Comparison of ENCODE assay signal across 12 mouse cellular contexts in genomic region chr1:36261708-36262504, GRCm38 (mm10). TPM values are rescaled to one million over a fixed set of nuclear protein-coding genes. Genes with fewer than 3 reads are reported as not detected.
DNase-seq lines count a peak whose midpoint lies in the region; ATAC-seq and TF ChIP-seq lines count a peak whose summit lies in the region.
"Had no signal": no experiment of that assay in that cellular context is flagged by ENCODE, and none has a peak within 500 bp of the region (broad histone marks: within the 10 kb centered on the region; RNA-seq: fewer than 3 reads in every experiment).

No protein-coding gene starts in this region.

- 38% methylated on average over 19 of the region's 19 CpGs for WGBS in liver, embryonic 12.5 days (ENCODE audit: insufficient replicate concordance)
- 35% methylated on average over 19 of the region's 19 CpGs for WGBS in liver, embryonic 13.5 days (ENCODE audit: insufficient replicate concordance)
- WGBS in small intestine, adult 2 months: 73% methylated on average over 19 of the region's 19 CpGs

- no peaks in the 10 kb centered on the region for H3K36me3 ChIP-seq in liver, embryonic 12.5 days
- H3K36me3 ChIP-seq in MEL (ENCODE audit: control insufficient read depth in 1 of 2, insufficient read depth in 2 of 2, low read length in 2 of 2): peaks cover 0 to 12% of the 10 kb centered on the region in 2 experiments; a peak in 2 of 4 replicates
- no peaks in the 10 kb centered on the region for H3K36me3 ChIP-seq in liver, embryonic 13.5 days
- H3K36me3 ChIP-seq in small intestine, adult 2 months (ENCODE audit: control insufficient read depth, insufficient read depth, low read length): peaks cover 16% of the 10 kb centered on the region
- H3K36me3 ChIP-seq: embryonic facial prominence, embryonic 13.5 days had no signal

- no peak overlapping the region for H3K4me3 ChIP-seq in liver, embryonic 12.5 days
- peak overlapping the region; percentile 3 to 28; a peak in 2 of 4 replicates for H3K4me3 ChIP-seq in MEL (ENCODE audit: control insufficient read depth in 1 of 2, insufficient read depth in 1 of 2, low read depth in 2 of 2, low read length in 2 of 2)
- no peak overlapping the region for H3K4me3 ChIP-seq in liver, embryonic 13.5 days (replicated peaks)
- H3K4me3 ChIP-seq in small intestine, adult 2 months (ENCODE audit: low read depth, low read length): no peak overlapping the region
- H3K4me3 ChIP-seq: embryonic facial prominence, embryonic 13.5 days had no signal

- no peak for TF ChIP-seq RAD21 in MEL (IDR thresholded peaks at IDR 0.05; ENCODE audit: low read depth, low read length)

- H3K27me3 ChIP-seq in liver, embryonic 12.5 days (replicated peaks): no peaks in the 10 kb centered on the region
- no peaks in the 10 kb centered on the region for H3K27me3 ChIP-seq in MEL (ENCODE audit: control insufficient read depth in 1 of 2, insufficient read depth in 2 of 2, low read length in 2 of 2)
- H3K27me3 ChIP-seq in liver, embryonic 13.5 days: no peaks in the 10 kb centered on the region
- no peaks in the 10 kb centered on the region for H3K27me3 ChIP-seq in small intestine, adult 2 months (ENCODE audit: control insufficient read depth, insufficient read depth, low read length)

- no peak for TF ChIP-seq CTCF in MEL (IDR thresholded peaks at IDR 0.05 in 2 of 3, conservative IDR thresholded peaks at IDR 0.05 in 1 of 3; ENCODE audit: control insufficient read depth in 1 of 3, insufficient read depth in 1 of 3, low read depth in 2 of 3, low read length in 3 of 3, poor library complexity in 1 of 3, severe bottlenecking in 1 of 3)
- no peak for TF ChIP-seq CTCF in small intestine, adult 2 months (IDR thresholded peaks at IDR 0.05; ENCODE audit: extremely low read depth, insufficient read length, insufficient replicate concordance, low read depth, low read length)

- H3K4me2 ChIP-seq in liver, embryonic 12.5 days: no peak overlapping the region
- no peak overlapping the region for H3K4me2 ChIP-seq in liver, embryonic 13.5 days
- H3K4me2 ChIP-seq: embryonic facial prominence, embryonic 13.5 days had no signal

- no peak for TF ChIP-seq POLR2A in MEL (IDR thresholded peaks at IDR 0.05; ENCODE audit: control insufficient read depth in 1 of 2, insufficient read depth in 1 of 2, low read depth in 1 of 2, low read length in 2 of 2, poor library complexity in 1 of 2)
- TF ChIP-seq POLR2A in small intestine, adult 2 months (IDR thresholded peaks at IDR 0.05; ENCODE audit: low read depth, low read length): no peak

- peaks cover 37% of the 10 kb centered on the region for H3K4me1 ChIP-seq in liver, embryonic 12.5 days
- H3K4me1 ChIP-seq in MEL (ENCODE audit: control insufficient read depth in 1 of 2, insufficient read depth in 2 of 2, low read length in 2 of 2): peaks cover 7 to 24% of the 10 kb centered on the region in 2 experiments
- H3K4me1 ChIP-seq in liver, embryonic 13.5 days (replicated peaks): peaks cover 36% of the 10 kb centered on the region
- H3K4me1 ChIP-seq in small intestine, adult 2 months (ENCODE audit: control insufficient read depth, insufficient read depth, insufficient read length, low read length): peaks cover 12% of the 10 kb centered on the region
- H3K4me1 ChIP-seq: embryonic facial prominence, embryonic 13.5 days had no signal

- H3K79me2 ChIP-seq in MEL (ENCODE audit: control insufficient read depth, insufficient read depth, low read length, poor library complexity): no peaks in the 10 kb centered on the region

- no peak overlapping the region for H3K27ac ChIP-seq in liver, embryonic 12.5 days
- H3K27ac ChIP-seq in MEL (ENCODE audit: control insufficient read depth, low read depth, low read length): peak overlapping the region; percentile 61
- no peak overlapping the region; the same call in 1 of the 2 replicates for H3K27ac ChIP-seq in liver, embryonic 13.5 days
- peak overlapping the region; percentile 50 for H3K27ac ChIP-seq in small intestine, adult 2 months (ENCODE audit: insufficient read depth, low read depth, low read length)
- H3K27ac ChIP-seq: embryonic facial prominence, embryonic 13.5 days had no signal

- DNase-seq in liver (no peak), MEL (ENCODE audit: low read depth, low spot score) (peak; percentile 85)
- no peak for DNase-seq in liver, embryonic 13.5 days
- no peak for DNase-seq in urinary bladder, adult 18-20 months (ENCODE audit: low spot score in 2 of 2)
- no peak for DNase-seq in cerebellum, postnatal 4 days (ENCODE audit: low spot score in 2 of 2)
- no peak for DNase-seq in gastrocnemius, postnatal 10 days
- DNase-seq: heart, postnatal 36 days; kidney, postnatal 10 days had no signal

- peak; percentile 54 for ATAC-seq in liver, embryonic 12.5 days
- peak; percentile 51; the same call in 1 of the 2 replicates for ATAC-seq in liver, embryonic 13.5 days (ENCODE audit: low read depth)
- ATAC-seq: midbrain, embryonic 16.5 days had no signal

- peaks cover under 1% of the 10 kb centered on the region; the same call in 1 of the 2 replicates for H3K9me3 ChIP-seq in liver, embryonic 12.5 days (replicated peaks)
- H3K9me3 ChIP-seq in MEL (replicated peaks; ENCODE audit: insufficient read depth, low read length): no peaks in the 10 kb centered on the region
- no peaks in the 10 kb centered on the region for H3K9me3 ChIP-seq in liver, embryonic 13.5 days (replicated peaks)

- TF ChIP-seq EP300 in MEL (IDR thresholded peaks at IDR 0.05; ENCODE audit: low read depth in 1 of 2, low read length in 2 of 2): no peak

- no peak overlapping the region for H3K9ac ChIP-seq in liver, embryonic 12.5 days
- peak overlapping the region; percentile 38 for H3K9ac ChIP-seq in MEL (ENCODE audit: control insufficient read depth, low read depth, low read length, poor library complexity, severe bottlenecking)
- no peak overlapping the region for H3K9ac ChIP-seq in liver, embryonic 13.5 days
- H3K9ac ChIP-seq: embryonic facial prominence, embryonic 13.5 days had no signal

TF ChIP-seq in MEL, 35 proteins besides CTCF, POLR2A, EP300 and RAD21 (continues in another document):
- TF ChIP-seq MAFK (IDR thresholded peaks at IDR 0.05; ENCODE audit: borderline replicate concordance, low read depth, low read length): no peak
- no peak for TF ChIP-seq ZKSCAN1 (IDR thresholded peaks at IDR 0.05; ENCODE audit: low read depth, low read length)
- TF ChIP-seq ELF1 (IDR thresholded peaks at IDR 0.05; ENCODE audit: low read depth, low read length): no peak
- TF ChIP-seq MXI1 (IDR thresholded peaks at IDR 0.05; ENCODE audit: low read depth, low read length): no peak
- no peak for TF ChIP-seq USF2 (IDR thresholded peaks at IDR 0.05; ENCODE audit: borderline replicate concordance in 1 of 2, insufficient read depth in 1 of 2, low read depth in 1 of 2, low read length in 2 of 2)
- no peak for TF ChIP-seq GATA1 (IDR thresholded peaks at IDR 0.05; ENCODE audit: low read depth, low read length)
- TF ChIP-seq MEF2A (IDR thresholded peaks at IDR 0.05; ENCODE audit: extremely low read depth, insufficient replicate concordance, low read depth, low read length, poor library complexity, severe bottlenecking): no peak
- no peak for TF ChIP-seq CHD1 (IDR thresholded peaks at IDR 0.05; ENCODE audit: low read depth, low read length)
- TF ChIP-seq MYB (IDR thresholded peaks at IDR 0.05; ENCODE audit: low read depth, low read length): no peak
- peak; percentile 34; the same call in 1 of the 2 replicates for TF ChIP-seq TBP (IDR thresholded peaks at IDR 0.05; ENCODE audit: low read depth, low read length)
- no peak for TF ChIP-seq SMC3 (IDR thresholded peaks at IDR 0.05; ENCODE audit: low read depth, low read length)
- peak; percentile 76 for TF ChIP-seq MAX (IDR thresholded peaks at IDR 0.05; ENCODE audit: low read length)
- TF ChIP-seq MYC (IDR thresholded peaks at IDR 0.05; ENCODE audit: low read depth, low read length): no peak
- TF ChIP-seq HCFC1 (IDR thresholded peaks at IDR 0.05; ENCODE audit: low read depth, low read length): no peak
- 0 out of 2 replicates have a peak, but pooled peaks have one; percentile 47 for TF ChIP-seq JUND (IDR thresholded peaks at IDR 0.05; ENCODE audit: low read depth, low read length)
- 0 out of 2 replicates have a peak, but pooled peaks have one; percentile 15 for TF ChIP-seq ETS1 (IDR thresholded peaks at IDR 0.05; ENCODE audit: low read depth, low read length)
- TF ChIP-seq NELFE (IDR thresholded peaks at IDR 0.05; ENCODE audit: low read depth, low read length): no peak
- no peak for TF ChIP-seq RCOR1 (IDR thresholded peaks at IDR 0.05; ENCODE audit: low read depth, low read length)
- no peak for TF ChIP-seq MAZ (IDR thresholded peaks at IDR 0.05; ENCODE audit: low read depth, low read length)
- TF ChIP-seq E2F4 (IDR thresholded peaks at IDR 0.05; ENCODE audit: borderline replicate concordance, low read depth, low read length): no peak

RNA-seq across cellular contexts. Expression of gene Neurl3, which starts 12.6 kb away (rescaled TPM):
- polyA plus RNA-seq in liver, embryonic 12.5 days (2016; fragmentation: Nextera tagmentation; extraction: Ambion mirVana): 3.4 and 3.7 TPM in 2 replicates
- 0.92 and 1.3 TPM in 2 replicates for total RNA-seq in MEL (2012; rRNA removed)
- 1 to 10 TPM in 1 of 2 experiments, not detected in 1; 3.3 TPM for polyA plus RNA-seq in MEL (2012; ENCODE audit: insufficient read depth in 1 of 2, insufficient read length in 2 of 2, low read depth in 1 of 2, low replicate concordance in 2 of 2, missing spikeins in 1 of 2)
- polyA plus RNA-seq in liver, embryonic 13.5 days (2015; fragmentation: Nextera tagmentation; extraction: Ambion mirVana): 2.4 and 2.8 TPM in 2 replicates
- 105 and 170 TPM in 2 replicates for polyA plus RNA-seq in small intestine, adult 2 months (2012; rRNA removed)
- total RNA-seq in gastrocnemius, postnatal 10 days (2021): 1 to 10 TPM; 1.9 to 2.5 TPM

RNA-seq across cellular contexts. Expression of gene Uggt1, which starts 17.4 kb away (rescaled TPM):
- 28.5 and 29.0 TPM in 2 replicates for polyA plus RNA-seq in liver, embryonic 12.5 days (2016; fragmentation: Nextera tagmentation; extraction: Ambion mirVana)
- total RNA-seq in MEL (2012; rRNA removed): 40.0 and 47.9 TPM in 2 replicates
- polyA plus RNA-seq in MEL (2012; ENCODE audit: insufficient read depth in 1 of 2, insufficient read length in 2 of 2, low read depth in 1 of 2, low replicate concordance in 2 of 2, missing spikeins in 1 of 2): 10 to 100 TPM; 33.8 to 98.3 TPM
- 18.4 and 22.2 TPM in 2 replicates for polyA plus RNA-seq in liver, embryonic 13.5 days (2015; fragmentation: Nextera tagmentation; extraction: Ambion mirVana)
- polyA plus RNA-seq in small intestine, adult 2 months (2012; rRNA removed): 6.2 and 11.7 TPM in 2 replicates
- 10 to 100 TPM; 21.9 to 27.5 TPM for total RNA-seq in gastrocnemius, postnatal 10 days (2021)

RNA-seq across cellular contexts. Expression of gene Arid5a, which starts 45.6 kb away (rescaled TPM):
- polyA plus RNA-seq in liver, embryonic 12.5 days (2016; fragmentation: Nextera tagmentation; extraction: Ambion mirVana): 2.3 and 3.4 TPM in 2 replicates
- total RNA-seq in MEL (2012; rRNA removed): 4.2 and 6.4 TPM in 2 replicates
- 1 to 10 TPM in 1 of 2 experiments, not detected in 1; 9.0 TPM for polyA plus RNA-seq in MEL (2012; ENCODE audit: insufficient read depth in 1 of 2, insufficient read length in 2 of 2, low read depth in 1 of 2, low replicate concordance in 2 of 2, missing spikeins in 1 of 2)
- 2.1 and 2.2 TPM in 2 replicates for polyA plus RNA-seq in liver, embryonic 13.5 days (2015; fragmentation: Nextera tagmentation; extraction: Ambion mirVana)
- polyA plus RNA-seq in small intestine, adult 2 months (2012; rRNA removed): 4.0 and 11.1 TPM in 2 replicates
- 10 to 100 TPM; 15.5 to 16.4 TPM for total RNA-seq in gastrocnemius, postnatal 10 days (2021)

Comparison
In these comparisons a context has a peak if more than half of its experiments do, and no peak if none do; other contexts are left out.
1. H3K27ac ChIP-seq: peak in MEL (single experiment) and small intestine, adult 2 months (single experiment); none in liver, embryonic 12.5 days (single experiment) and liver, embryonic 13.5 days (single experiment).
2. H3K4me3 ChIP-seq: peak in MEL (2 of 2); none in liver, embryonic 12.5 days (single experiment), liver, embryonic 13.5 days (single experiment) and small intestine, adult 2 months (single experiment).
3. RNA of gene Neurl3, which starts 12.6 kb away (polyA plus RNA-seq): 105 to 170 TPM in small intestine, adult 2 months; 3.4 to 3.7 TPM in liver, embryonic 12.5 days, 3.3 TPM in MEL and 2.4 to 2.8 TPM in liver, embryonic 13.5 days; every median in the first group is over 10 times any median in the second.